Mouse (Mus musculus): ENCODE data around the gene Suz12. TPM values are rescaled to one million over a fixed set of nuclear protein-coding genes. Genes with fewer than 3 reads are reported as not detected.
A peak's percentile ranks its signal among the peaks of the same experiment; 100 is the strongest.
"Not testable (repeated sequence)": the region's sequence is repeated elsewhere in the genome, so short reads cannot be mapped to it uniquely, and the experiment has no call there.

Gene Suz12
- polyA plus RNA-seq, 1 experiment from 2014 or later: 27.5 TPM

DNA sequence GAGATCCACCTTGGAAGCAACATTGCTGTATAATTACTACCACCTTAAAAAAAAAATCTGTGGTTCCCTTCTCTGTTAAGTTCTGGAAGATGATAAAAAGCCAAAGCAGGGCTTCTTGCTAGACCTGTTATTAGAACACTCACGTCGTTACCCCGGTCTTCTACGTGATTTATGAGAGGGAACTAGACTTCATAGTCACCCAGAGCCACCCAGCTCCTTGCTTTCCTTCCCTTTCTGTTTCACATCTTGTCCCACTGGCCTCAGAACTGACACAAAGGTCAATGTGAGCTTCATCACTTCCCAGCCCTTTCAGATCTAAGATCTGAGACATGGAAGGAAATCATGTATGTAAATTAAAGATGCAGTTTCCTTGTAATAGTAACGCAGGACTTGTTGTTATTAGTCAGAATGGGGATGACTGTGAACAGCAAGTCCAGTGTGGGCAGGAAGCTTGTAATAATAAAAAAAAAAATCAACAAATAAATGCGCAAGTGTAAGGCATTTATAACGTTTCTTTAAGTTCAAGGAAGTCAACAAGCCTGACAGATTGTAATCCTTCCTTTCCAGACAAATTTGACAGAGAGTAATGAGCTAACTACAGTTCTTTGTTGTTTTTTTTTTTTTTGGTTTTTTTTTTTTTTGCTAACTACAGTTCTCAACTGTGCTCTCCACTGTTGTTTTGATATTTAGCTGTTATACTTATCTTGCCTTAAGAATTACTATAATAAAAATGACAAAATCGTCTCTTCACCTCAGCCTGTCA, 29.5 kb upstream of the Suz12 start:
- 74% methylated on average over 8 of the region's 8 CpGs for WGBS
- no peak for ATAC-seq (replicated peaks; ENCODE audit: insufficient number of reproducible peaks, low FRiP score, low TSS enrichment, low read depth)
- H3K4me3 ChIP-seq (ENCODE audit: low read depth, low read length): no peak overlapping the region
- H3K4me2 ChIP-seq (ENCODE audit: low read depth, low read length): no peak overlapping the region
- no peaks in the 10 kb centered on the region for H3K9me3 ChIP-seq (replicated peaks; ENCODE audit: control insufficient read depth, low read length)
- no peak overlapping the region for H3K27ac ChIP-seq (replicated peaks; ENCODE audit: low read depth, low read length)
- no peak overlapping the region for H3K9ac ChIP-seq (replicated peaks; ENCODE audit: low read length)
- H3K27me3 ChIP-seq (ENCODE audit: control insufficient read depth, insufficient read depth, low read length): no peaks in the 10 kb centered on the region
- no peak for DNase-seq (ENCODE audit: low spot score)
- H3K4me1 ChIP-seq (ENCODE audit: control insufficient read depth, insufficient read depth, low read length): no peaks in the 10 kb centered on the region
- no peaks in the 10 kb centered on the region for H3K36me3 ChIP-seq (replicated peaks; ENCODE audit: control insufficient read depth, insufficient read depth, low read depth, low read length)

DNA sequence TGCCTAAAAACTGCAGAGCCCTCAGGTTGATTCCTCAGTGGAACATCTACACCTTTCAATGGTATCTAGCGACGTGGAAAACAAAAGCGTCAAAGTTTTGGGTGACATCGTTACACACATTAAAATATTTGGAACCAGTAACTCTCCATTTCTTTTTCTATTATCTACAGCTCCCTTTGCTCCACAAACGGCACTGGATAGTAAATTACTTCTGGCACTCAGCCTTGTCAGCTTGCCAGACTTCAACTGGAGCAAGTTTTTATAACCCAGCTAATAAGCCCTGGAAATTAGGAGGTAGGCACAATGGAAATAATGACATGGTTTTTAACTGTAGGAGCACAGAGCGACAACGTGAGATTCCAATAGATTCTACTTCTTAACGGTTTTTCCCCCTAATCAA, 27.0 kb upstream of the Suz12 start:
- no peak for ATAC-seq (replicated peaks; ENCODE audit: insufficient number of reproducible peaks, low FRiP score, low TSS enrichment, low read depth)
- 72% methylated on average over 8 of the region's 8 CpGs for WGBS

DNA sequence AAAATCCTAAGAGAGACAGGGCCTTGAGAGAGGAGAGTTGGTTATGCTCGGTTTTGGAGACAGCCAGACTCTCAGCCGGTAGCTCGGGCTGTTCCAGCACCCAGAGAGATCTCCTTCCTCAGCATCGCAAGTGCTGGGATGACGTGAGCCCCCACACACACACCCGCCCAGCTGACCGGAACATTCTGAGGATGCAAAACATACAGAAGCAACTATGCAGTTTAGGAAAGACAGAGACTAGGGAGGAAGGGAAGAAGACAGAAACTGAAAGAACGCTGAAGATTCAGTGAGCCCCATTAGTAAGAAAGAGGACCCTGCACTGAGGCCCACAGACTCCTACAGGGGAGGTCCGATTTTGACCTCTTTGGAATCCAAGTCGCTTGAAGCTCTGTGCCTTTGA, 25.2 kb upstream of the Suz12 start:
- ATAC-seq (replicated peaks; ENCODE audit: insufficient number of reproducible peaks, low FRiP score, low TSS enrichment, low read depth): no peak
- 76% methylated on average over 10 of the region's 10 CpGs for WGBS
- no peak overlapping the region for H3K4me2 ChIP-seq (ENCODE audit: low read depth, low read length)
- no peak overlapping the region for H3K4me3 ChIP-seq (ENCODE audit: low read depth, low read length)
- no peaks in the 10 kb centered on the region for H3K4me1 ChIP-seq (ENCODE audit: control insufficient read depth, insufficient read depth, low read length)
- no peak for DNase-seq (ENCODE audit: low spot score)
- H3K9ac ChIP-seq (replicated peaks; ENCODE audit: low read length): no peak overlapping the region
- no peaks in the 10 kb centered on the region for H3K9me3 ChIP-seq (replicated peaks; ENCODE audit: control insufficient read depth, low read length)
- H3K36me3 ChIP-seq (replicated peaks; ENCODE audit: control insufficient read depth, insufficient read depth, low read depth, low read length): no peaks in the 10 kb centered on the region
- no peak overlapping the region for H3K27ac ChIP-seq (replicated peaks; ENCODE audit: low read depth, low read length)
- H3K27me3 ChIP-seq (ENCODE audit: control insufficient read depth, insufficient read depth, low read length): no peaks in the 10 kb centered on the region

More for the DNA sequence above, 27.0 kb upstream of the Suz12 start:
- Histone ChIP-seq H3K4me1 (ENCODE audit: control insufficient read depth, insufficient read depth, low read length) (no peaks in the 10 kb centered on the region), H3K9me3 (replicated peaks; ENCODE audit: control insufficient read depth, low read length) (no peaks in the 10 kb centered on the region), H3K4me2 (ENCODE audit: low read depth, low read length) (no peak overlapping the region), H3K4me3 (ENCODE audit: low read depth, low read length) (no peak overlapping the region), H3K36me3 (replicated peaks; ENCODE audit: control insufficient read depth, insufficient read depth, low read depth, low read length) (no peaks in the 10 kb centered on the region), H3K27me3 (ENCODE audit: control insufficient read depth, insufficient read depth, low read length) (no peaks in the 10 kb centered on the region), H3K27ac (replicated peaks; ENCODE audit: low read depth, low read length) (no peak overlapping the region), H3K9ac (replicated peaks; ENCODE audit: low read length) (no peak overlapping the region)
- DNase-seq (ENCODE audit: low spot score): no peak

DNA sequence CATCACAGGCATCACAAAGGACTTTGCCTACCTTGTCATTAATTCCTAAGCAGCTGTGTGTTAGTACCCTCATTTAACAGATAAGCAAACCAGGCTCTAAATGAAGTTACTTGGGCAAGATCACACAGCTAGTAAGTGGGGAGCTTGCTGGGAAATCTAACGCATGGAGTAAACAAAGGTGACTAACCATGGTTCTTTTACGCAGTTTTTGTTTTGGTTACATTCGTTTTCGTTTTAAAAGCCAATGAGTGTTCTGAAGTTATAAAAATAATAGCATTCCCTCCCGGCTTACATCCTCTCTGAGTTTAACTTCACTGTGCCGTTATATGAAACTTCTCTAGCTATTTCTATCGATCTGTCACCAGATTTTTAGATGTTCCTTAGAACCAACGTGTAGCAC, 19.8 kb upstream of the Suz12 start:
- ATAC-seq (replicated peaks; ENCODE audit: insufficient number of reproducible peaks, low FRiP score, low TSS enrichment, low read depth): no peak
- Histone ChIP-seq H3K9ac (replicated peaks; ENCODE audit: low read length) (no peak overlapping the region), H3K4me3 (ENCODE audit: low read depth, low read length) (peak overlapping the region; percentile 51), H3K27ac (replicated peaks; ENCODE audit: low read depth, low read length) (no peak overlapping the region), H3K9me3 (replicated peaks; ENCODE audit: control insufficient read depth, low read length) (no peaks in the 10 kb centered on the region), H3K4me2 (ENCODE audit: low read depth, low read length) (peak overlapping the region; percentile 83; the same call in 1 of the 2 replicates), H3K4me1 (ENCODE audit: control insufficient read depth, insufficient read depth, low read length) (no peaks in the 10 kb centered on the region; the same call in 1 of the 2 replicates), H3K36me3 (replicated peaks; ENCODE audit: control insufficient read depth, insufficient read depth, low read depth, low read length) (no peaks in the 10 kb centered on the region), H3K27me3 (ENCODE audit: control insufficient read depth, insufficient read depth, low read length) (peaks cover 14% of the 10 kb centered on the region)
- 14% methylated on average over 8 of the region's 8 CpGs for WGBS
- no peak for DNase-seq (ENCODE audit: low spot score)

DNA sequence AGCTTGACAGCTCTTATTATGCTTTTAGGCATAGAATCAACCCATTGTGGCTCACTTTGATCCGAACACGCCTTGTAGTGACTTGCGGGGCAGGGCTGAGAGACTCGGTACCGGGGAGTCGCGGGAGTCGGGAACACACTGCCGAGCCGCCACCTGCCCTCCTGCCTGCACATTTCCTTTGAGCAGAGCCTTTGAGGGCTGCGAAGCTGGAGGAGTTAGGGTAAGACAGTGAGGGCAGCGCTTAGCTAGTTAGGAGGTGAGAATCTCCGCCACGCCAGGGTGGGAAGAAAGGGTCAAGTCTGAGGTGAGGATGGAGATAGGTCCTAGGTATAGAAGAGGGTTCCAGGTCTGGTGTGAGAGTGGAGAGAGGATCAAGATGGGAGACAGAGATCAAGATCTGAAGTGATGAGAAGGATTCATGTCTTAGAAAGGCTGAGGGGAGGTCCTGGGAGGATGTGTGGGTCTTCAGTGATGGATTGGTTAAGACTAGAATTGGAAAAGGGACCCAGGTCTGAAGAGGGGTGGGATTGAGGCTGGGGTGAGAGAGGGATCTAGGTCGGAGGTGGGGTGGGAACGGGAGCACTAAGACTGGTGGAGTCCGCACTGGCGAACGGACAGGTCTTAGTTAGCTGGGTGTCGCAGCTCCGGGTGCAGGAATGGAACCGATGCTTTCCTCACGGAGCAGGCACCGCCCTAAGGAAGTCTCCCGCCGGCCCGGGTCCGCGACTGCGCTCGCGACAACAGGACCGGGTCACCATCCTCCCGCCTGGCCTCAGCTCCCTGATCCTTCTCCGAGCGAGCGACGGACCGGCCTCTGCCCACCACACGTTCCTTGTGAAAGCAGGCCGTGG, 19.1 kb upstream of the Suz12 start:
- no peaks in the 10 kb centered on the region for H3K36me3 ChIP-seq (replicated peaks; ENCODE audit: control insufficient read depth, insufficient read depth, low read depth, low read length)
- H3K4me1 ChIP-seq (ENCODE audit: control insufficient read depth, insufficient read depth, low read length): no peaks in the 10 kb centered on the region; the same call in 1 of the 2 replicates
- DNase-seq (ENCODE audit: low spot score): peak; percentile 59
- H3K4me2 ChIP-seq (ENCODE audit: low read depth, low read length): peak overlapping the region; percentile 83
- ATAC-seq (replicated peaks; ENCODE audit: insufficient number of reproducible peaks, low FRiP score, low TSS enrichment, low read depth): no peak
- H3K27ac ChIP-seq (replicated peaks; ENCODE audit: low read depth, low read length): no peak overlapping the region
- H3K4me3 ChIP-seq (ENCODE audit: low read depth, low read length): peak overlapping the region; percentile 51
- under 1% methylated on average over 40 of the region's 41 CpGs for WGBS
- peaks cover 14% of the 10 kb centered on the region for H3K27me3 ChIP-seq (ENCODE audit: control insufficient read depth, insufficient read depth, low read length)
- H3K9ac ChIP-seq (replicated peaks; ENCODE audit: low read length): peak overlapping the region; percentile 68
- no peaks in the 10 kb centered on the region for H3K9me3 ChIP-seq (replicated peaks; ENCODE audit: control insufficient read depth, low read length)

DNA sequence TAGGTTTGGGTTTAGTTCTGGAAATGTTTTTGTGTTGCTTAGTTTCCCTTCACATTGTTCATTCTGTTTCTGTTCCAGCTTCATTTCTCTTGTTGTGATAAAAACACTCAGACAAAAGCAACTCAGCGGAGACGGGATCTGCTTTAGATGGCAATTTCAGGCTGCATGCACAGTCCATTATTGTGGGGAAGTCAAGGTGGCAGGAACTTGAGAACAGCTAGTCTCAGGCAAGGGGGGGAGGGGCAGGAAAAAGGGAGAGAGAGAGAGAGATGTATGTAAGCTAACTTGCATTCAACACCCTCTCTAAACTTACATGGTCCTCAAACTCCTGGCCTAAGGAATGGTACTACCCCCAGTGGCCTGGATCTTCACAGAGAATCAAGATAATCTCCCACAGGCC, 17.5 kb upstream of the Suz12 start:
- no peak overlapping the region for H3K9ac ChIP-seq (replicated peaks; ENCODE audit: low read length)
- no peak for ATAC-seq (replicated peaks; ENCODE audit: insufficient number of reproducible peaks, low FRiP score, low TSS enrichment, low read depth)
- peaks cover 14% of the 10 kb centered on the region for H3K27me3 ChIP-seq (ENCODE audit: control insufficient read depth, insufficient read depth, low read length)
- no peaks in the 10 kb centered on the region for H3K36me3 ChIP-seq (replicated peaks; ENCODE audit: control insufficient read depth, insufficient read depth, low read depth, low read length)
- no peak for DNase-seq (ENCODE audit: low spot score)
- H3K27ac ChIP-seq (replicated peaks; ENCODE audit: low read depth, low read length): no peak overlapping the region
- H3K4me3 ChIP-seq (ENCODE audit: low read depth, low read length): no peak overlapping the region
- 58% methylated on average over 2 of the region's 2 CpGs for WGBS
- H3K9me3 ChIP-seq (replicated peaks; ENCODE audit: control insufficient read depth, low read length): no peaks in the 10 kb centered on the region
- H3K4me2 ChIP-seq (ENCODE audit: low read depth, low read length): no peak overlapping the region
- no peaks in the 10 kb centered on the region; the same call in 1 of the 2 replicates for H3K4me1 ChIP-seq (ENCODE audit: control insufficient read depth, insufficient read depth, low read length)

DNA sequence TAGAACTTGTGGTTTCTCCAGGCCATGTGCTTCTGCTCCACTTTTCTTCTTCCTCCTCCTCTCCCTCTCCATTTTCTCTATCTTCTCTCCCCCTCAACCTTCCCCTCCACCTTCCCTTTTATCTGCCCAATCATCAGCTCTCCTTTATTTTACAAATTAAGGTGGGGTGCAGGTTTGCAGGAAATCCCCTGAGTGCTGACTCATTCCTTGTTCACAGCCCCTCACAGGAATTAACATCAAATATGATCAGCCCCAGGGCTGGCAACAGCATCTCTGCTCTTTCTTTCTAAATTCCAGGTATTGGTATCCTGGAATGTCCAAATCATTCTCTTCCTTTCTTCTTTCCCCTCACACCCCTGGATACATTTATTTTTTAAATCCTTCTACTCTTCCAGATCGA, 16.7 kb upstream of the Suz12 start:
- no peaks in the 10 kb centered on the region for H3K9me3 ChIP-seq (replicated peaks; ENCODE audit: control insufficient read depth, low read length)
- ATAC-seq (replicated peaks; ENCODE audit: insufficient number of reproducible peaks, low FRiP score, low TSS enrichment, low read depth) (no peak), DNase-seq (ENCODE audit: low spot score) (no peak)
- no peak overlapping the region for H3K4me2 ChIP-seq (ENCODE audit: low read depth, low read length)
- H3K4me1 ChIP-seq (ENCODE audit: control insufficient read depth, insufficient read depth, low read length): no peaks in the 10 kb centered on the region; the same call in 1 of the 2 replicates
- H3K4me3 ChIP-seq (ENCODE audit: low read depth, low read length): no peak overlapping the region
- 98% methylated on average over 1 of the region's 1 CpGs for WGBS
- no peak overlapping the region for H3K27ac ChIP-seq (replicated peaks; ENCODE audit: low read depth, low read length)
- no peaks in the 10 kb centered on the region for H3K36me3 ChIP-seq (replicated peaks; ENCODE audit: control insufficient read depth, insufficient read depth, low read depth, low read length)
- no peak overlapping the region for H3K9ac ChIP-seq (replicated peaks; ENCODE audit: low read length)
- peaks cover 14% of the 10 kb centered on the region for H3K27me3 ChIP-seq (ENCODE audit: control insufficient read depth, insufficient read depth, low read length)

DNA sequence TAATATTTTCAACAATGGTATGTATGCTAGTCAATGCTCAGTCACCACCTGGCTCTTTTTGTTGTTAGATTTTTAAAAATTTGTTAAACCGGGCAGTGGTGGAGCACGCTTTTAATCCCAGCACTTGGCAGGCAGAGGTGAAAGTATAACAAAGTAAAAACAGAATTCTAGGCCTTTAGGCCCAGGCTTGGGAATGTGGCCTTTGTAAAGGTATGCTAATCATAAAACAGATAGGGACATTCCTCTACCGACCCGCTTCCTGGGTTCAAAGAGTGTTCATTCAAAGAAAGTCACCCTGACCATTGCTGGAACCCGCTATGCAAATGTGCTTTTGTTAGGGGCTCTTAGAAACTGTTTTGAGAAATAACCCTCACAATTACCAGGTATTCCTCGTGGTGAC, 16.3 kb upstream of the Suz12 start:
- not testable (repeated sequence) for ATAC-seq (replicated peaks; ENCODE audit: insufficient number of reproducible peaks, low FRiP score, low TSS enrichment, low read depth); DNase-seq (ENCODE audit: low spot score); H3K4me2 ChIP-seq (ENCODE audit: low read depth, low read length); H3K4me1 ChIP-seq (ENCODE audit: control insufficient read depth, insufficient read depth, low read length); H3K36me3 ChIP-seq (replicated peaks; ENCODE audit: control insufficient read depth, insufficient read depth, low read depth, low read length); H3K27ac ChIP-seq (replicated peaks; ENCODE audit: low read depth, low read length); H3K4me3 ChIP-seq (ENCODE audit: low read depth, low read length); H3K9ac ChIP-seq (replicated peaks; ENCODE audit: low read length); H3K9me3 ChIP-seq (replicated peaks; ENCODE audit: control insufficient read depth, low read length)
- WGBS: 84% methylated on average over 6 of the region's 6 CpGs
- H3K27me3 ChIP-seq (ENCODE audit: control insufficient read depth, insufficient read depth, low read length): peaks cover 14% of the 10 kb centered on the region
